Mouse (Mus musculus): Measurements from ENCODE around the gene Plcl1.

GRCm38 (mm10) chr1:55473756-55474155 lies 68.0 kb downstream of the Plcl1 start:
- TF ChIP-seq POLR2A (IDR thresholded peaks at IDR 0.05; ENCODE audit: borderline replicate concordance, extremely low read depth, insufficient read depth, insufficient read length, poor library complexity, severe bottlenecking) (no peak), CTCF (IDR thresholded peaks at IDR 0.05; ENCODE audit: borderline replicate concordance, extremely low read depth, insufficient read depth, insufficient read length) (peak; percentile 4; the same call in 1 of the 2 replicates)

All from brain, embryonic 14.5 days (tissue).